Mouse (Mus musculus) stomach, embryonic 14.5 days (tissue): ENCODE measurements at regions not wholly inside any gene's neighbourhood (a gene's known extent, or its start where the extent isn't known, plus 50 kb on each side); places are given as distances from the start of the nearest gene placed in this dataset.

Source experiments
- ATAC-seq: fragments of 200-750 bp; cut with Nextera tagmentation; 2 replicates; pipeline ENCODE4 v1.8.0; 2017; ENCODE audit warnings: low read depth, moderate TSS enrichment; ENCODE audit not compliant: insufficient number of reproducible peaks, insufficient read depth, low FRiP score
- H3K27ac ChIP-seq: fragments of 300-500 bp; sonication (generic); 2 replicates; pipeline ENCODE4 v1.5.1; 2014; ENCODE audit warnings: mild to moderate bottlenecking, low read length, moderate library complexity, mixed read lengths
- H3K27me3 ChIP-seq: fragments of 300-500 bp; sonication (generic); 2 replicates; pipeline ENCODE4 v1.6.1; 2014; ENCODE audit warnings: low read length, control low read depth, mixed read lengths; ENCODE audit not compliant: control insufficient read depth, insufficient read depth
- H3K36me3 ChIP-seq: fragments of 300-500 bp; sonication (generic); 2 replicates; pipeline ENCODE4 v1.6.1; 2014; ENCODE audit warnings: mild to moderate bottlenecking, control low read depth, low read length, moderate library complexity, mixed read lengths; ENCODE audit not compliant: control insufficient read depth, insufficient read depth
- H3K4me1 ChIP-seq: fragments of 300-500 bp; sonication (generic); 2 replicates; pipeline ENCODE4 v1.6.1; 2014; ENCODE audit warnings: low read length, control low read depth, mixed read lengths; ENCODE audit not compliant: control insufficient read depth, insufficient read depth
- H3K4me2 ChIP-seq: fragments of 300-500 bp; sonication (generic); replicated peaks from 2 replicates; pipeline ENCODE4 v1.6.1; 2014; ENCODE audit warnings: low read depth, low read length, control low read depth
- H3K4me3 ChIP-seq: fragments of 300-500 bp; sonication (generic); 2 replicates; pipeline ENCODE4 v1.5.1; 2014; ENCODE audit warnings: low read depth, low read length, control low read depth
- H3K9ac ChIP-seq: fragments of 300-500 bp; sonication (generic); replicated peaks from 2 replicates; pipeline ENCODE4 v1.6.1; 2014; ENCODE audit warnings: low read depth, mild to moderate bottlenecking, control low read depth, low read length, moderate library complexity, mixed read lengths
- H3K9me3 ChIP-seq: fragments of 300-500 bp; sonication (generic); 2 replicates; pipeline ENCODE4 v1.6.1; 2016; ENCODE audit warnings: low read depth, low read length, control low read depth; ENCODE audit not compliant: control insufficient read depth
- WGBS: fragments of 180-500 bp; shearing (Covaris S2); extraction: QIAGEN DNeasy Blood & Tissue Kit; methylation state at CpG from one replicate; pipeline ENCODE4 v1.1.7; 2014; 5-methylcytosine and 5-hydroxymethylcytosine counted together

GRCm38 (mm10) chr14:67574346-67574949, 1565.4 kb upstream of the Gulo start:
- Histone ChIP-seq H3K4me3 (no peak overlapping the region), H3K36me3 (no peaks in the 10 kb centered on the region), H3K4me1 (no peaks in the 10 kb centered on the region), H3K4me2 (no peak overlapping the region), H3K27ac (no peak overlapping the region), H3K27me3 (no peaks in the 10 kb centered on the region), H3K9ac (no peak overlapping the region), H3K9me3 (no peaks in the 10 kb centered on the region)
- ATAC-seq = no peak
- WGBS = 64% methylated on average over 7 of the region's 7 CpGs

DNA sequence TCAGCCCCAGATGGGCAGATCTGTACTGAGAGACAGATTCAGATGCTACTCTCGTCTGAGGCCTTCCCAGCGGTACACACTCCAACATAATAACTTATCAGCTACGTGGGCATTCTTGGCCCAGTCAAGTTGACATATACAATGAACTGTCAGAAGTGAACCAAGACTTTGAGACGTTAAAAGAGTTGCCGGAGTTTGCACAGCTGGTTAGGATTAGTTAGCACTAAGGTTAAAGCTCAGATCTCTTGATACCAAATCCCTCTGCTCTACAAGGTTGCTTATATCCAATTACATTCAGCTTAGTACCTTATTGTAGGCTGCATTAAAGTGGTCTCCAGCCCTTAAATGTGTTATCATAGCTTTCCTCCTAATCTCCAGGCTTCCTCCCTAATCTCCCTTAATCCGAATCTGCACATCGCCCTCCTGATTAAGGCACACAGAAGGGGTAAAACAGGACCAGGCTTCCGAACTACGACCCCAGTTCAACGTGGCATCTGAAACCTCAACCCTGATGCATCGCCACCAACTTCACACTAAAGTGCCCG, 1564.5 kb upstream of the Gulo start:
- H3K27ac ChIP-seq = no peak overlapping the region
- H3K36me3 ChIP-seq = no peaks in the 10 kb centered on the region
- no peak overlapping the region for H3K9ac ChIP-seq
- ATAC-seq = no peak
- H3K9me3 ChIP-seq = no peaks in the 10 kb centered on the region
- WGBS = 62% methylated on average over 12 of the region's 12 CpGs
- H3K4me2 ChIP-seq = no peak overlapping the region
- H3K27me3 ChIP-seq = no peaks in the 10 kb centered on the region
- H3K4me1 ChIP-seq = no peaks in the 10 kb centered on the region
- no peak overlapping the region for H3K4me3 ChIP-seq

DNA sequence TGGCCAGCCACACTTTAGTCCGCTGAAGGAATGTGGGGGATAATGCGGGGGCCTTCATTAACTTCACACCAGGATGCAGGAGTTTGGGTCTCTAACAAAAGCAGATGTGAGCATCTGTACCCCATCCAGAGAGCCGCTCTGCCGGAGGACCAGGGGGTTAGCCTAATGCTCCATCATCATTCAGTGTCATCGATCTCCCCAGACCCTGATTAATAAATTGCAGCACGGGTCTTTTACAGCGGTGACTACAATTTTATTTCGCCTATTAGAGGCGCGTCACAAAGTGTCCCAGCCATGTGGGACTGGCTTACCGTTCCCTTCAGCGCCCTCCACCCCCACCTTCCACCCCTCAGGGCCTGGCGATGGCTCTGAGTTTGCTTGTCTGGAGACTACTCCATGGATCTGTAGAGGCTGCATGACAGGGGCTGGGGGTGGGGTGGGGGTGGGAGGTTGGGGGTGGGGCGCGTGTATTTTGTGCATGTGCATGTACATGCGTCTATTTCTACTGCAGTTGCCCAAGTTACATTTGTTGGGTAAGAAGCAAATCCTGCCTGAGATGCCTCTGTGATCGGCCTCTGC, 1560.8 kb upstream of the Gulo start:
- H3K4me2 ChIP-seq = no peak overlapping the region
- ATAC-seq = no peak
- 33% methylated on average over 17 of the region's 17 CpGs for WGBS
- H3K9ac ChIP-seq = no peak overlapping the region
- H3K36me3 ChIP-seq = no peaks in the 10 kb centered on the region
- H3K27me3 ChIP-seq = no peaks in the 10 kb centered on the region
- no peaks in the 10 kb centered on the region for H3K4me1 ChIP-seq
- H3K9me3 ChIP-seq = no peaks in the 10 kb centered on the region
- no peak overlapping the region for H3K27ac ChIP-seq
- no peak overlapping the region for H3K4me3 ChIP-seq

DNA sequence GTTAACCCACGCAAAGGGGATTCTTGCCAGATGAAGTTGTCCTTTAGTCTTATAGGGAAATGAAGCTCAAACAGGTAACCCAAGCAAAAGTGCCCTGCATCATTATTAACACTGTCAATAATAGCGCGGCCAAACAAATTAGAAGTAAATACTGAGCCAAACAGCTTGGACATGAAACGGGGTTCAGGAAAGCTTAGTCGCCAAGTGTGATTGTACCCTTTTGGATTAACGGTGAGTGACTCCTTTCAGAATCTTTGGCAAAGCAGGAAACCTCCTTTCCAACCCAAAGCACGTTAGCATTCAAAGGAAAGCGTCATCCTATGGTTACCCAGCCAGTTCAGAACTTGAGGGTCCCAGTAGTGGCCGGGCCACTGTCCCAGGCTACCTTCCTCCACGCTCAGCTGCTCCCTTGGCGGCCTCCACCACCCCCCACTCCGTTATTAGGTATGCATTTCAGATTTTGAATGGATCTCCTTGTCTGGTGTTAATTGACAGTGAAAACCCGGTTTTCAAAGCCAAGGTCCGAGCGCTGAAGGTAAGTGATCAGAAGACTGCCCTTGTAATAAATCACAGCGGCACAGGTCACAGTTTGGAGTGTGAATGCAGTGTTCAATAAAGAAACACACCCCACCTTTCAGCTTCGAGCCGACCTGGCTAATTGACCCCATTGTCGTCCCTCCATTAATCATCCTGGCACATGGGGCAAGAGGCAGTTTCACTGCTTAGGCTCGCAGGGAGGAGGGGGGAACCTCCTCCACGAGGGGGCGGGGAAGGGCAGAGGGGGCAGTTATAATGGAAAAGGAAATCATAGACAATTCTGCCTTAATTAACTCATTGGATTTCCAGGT, 1560.1 kb upstream of the Gulo start:
- no peak for ATAC-seq
- no peaks in the 10 kb centered on the region for H3K36me3 ChIP-seq
- H3K9ac ChIP-seq = no peak overlapping the region
- no peaks in the 10 kb centered on the region for H3K4me1 ChIP-seq
- no peak overlapping the region for H3K27ac ChIP-seq
- no peak overlapping the region for H3K4me3 ChIP-seq
- H3K4me2 ChIP-seq = no peak overlapping the region
- 31% methylated on average over 22 of the region's 22 CpGs for WGBS
- no peaks in the 10 kb centered on the region for H3K9me3 ChIP-seq
- H3K27me3 ChIP-seq = no peaks in the 10 kb centered on the region

- Histone ChIP-seq H3K4me2 (no peak overlapping the region), H3K27ac (no peak overlapping the region), H3K4me1 (no peaks in the 10 kb centered on the region), H3K9me3 (no peaks in the 10 kb centered on the region), H3K27me3 (no peaks in the 10 kb centered on the region), H3K9ac (no peak overlapping the region), H3K36me3 (no peaks in the 10 kb centered on the region), H3K4me3 (no peak overlapping the region)
- no peak for ATAC-seq
- 91% methylated on average over 7 of the region's 7 CpGs for WGBS
Measured at GRCm38 (mm10) chr14:67554897-67555296, 1545.9 kb upstream of the Gulo start.

GRCm38 (mm10) chr14:67550462-67551185, 1541.6 kb upstream of the Gulo start:
- no peak overlapping the region for H3K27ac ChIP-seq
- no peaks in the 10 kb centered on the region for H3K4me1 ChIP-seq
- no peak overlapping the region for H3K4me3 ChIP-seq
- no peaks in the 10 kb centered on the region for H3K9me3 ChIP-seq
- no peak for ATAC-seq
- no peaks in the 10 kb centered on the region for H3K36me3 ChIP-seq
- 74% methylated on average over 6 of the region's 6 CpGs for WGBS
- H3K4me2 ChIP-seq = no peak overlapping the region
- no peak overlapping the region for H3K9ac ChIP-seq
- H3K27me3 ChIP-seq = no peaks in the 10 kb centered on the region

DNA sequence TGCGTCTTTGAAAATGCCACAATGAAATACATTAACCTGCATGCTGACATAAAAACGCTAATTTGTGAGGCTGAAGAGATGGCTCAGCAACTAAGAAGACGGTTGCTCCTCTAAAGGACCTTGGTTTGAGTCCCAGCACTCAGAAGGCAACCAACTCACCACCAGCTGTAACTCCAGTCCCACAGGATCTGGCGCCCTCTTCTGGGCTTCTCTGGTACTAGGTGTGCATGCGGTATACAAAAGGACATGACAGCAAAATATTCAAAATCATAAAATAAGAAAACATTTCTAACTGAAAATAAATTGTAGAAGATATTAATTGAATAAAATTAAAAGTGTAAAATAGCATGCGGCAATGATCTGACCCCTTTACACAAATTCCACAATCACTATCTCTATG, 1539.7 kb upstream of the Gulo start:
- Histone ChIP-seq H3K27me3 (no peaks in the 10 kb centered on the region), H3K9ac (no peak overlapping the region), H3K9me3 (0 out of 2 replicates have a peak, but pooled peaks cover under 1% of the 10 kb centered on the region), H3K36me3 (no peaks in the 10 kb centered on the region), H3K4me2 (no peak overlapping the region), H3K4me1 (no peaks in the 10 kb centered on the region), H3K27ac (no peak overlapping the region), H3K4me3 (no peak overlapping the region)
- ATAC-seq = no peak
- 83% methylated on average over 6 of the region's 6 CpGs for WGBS

DNA sequence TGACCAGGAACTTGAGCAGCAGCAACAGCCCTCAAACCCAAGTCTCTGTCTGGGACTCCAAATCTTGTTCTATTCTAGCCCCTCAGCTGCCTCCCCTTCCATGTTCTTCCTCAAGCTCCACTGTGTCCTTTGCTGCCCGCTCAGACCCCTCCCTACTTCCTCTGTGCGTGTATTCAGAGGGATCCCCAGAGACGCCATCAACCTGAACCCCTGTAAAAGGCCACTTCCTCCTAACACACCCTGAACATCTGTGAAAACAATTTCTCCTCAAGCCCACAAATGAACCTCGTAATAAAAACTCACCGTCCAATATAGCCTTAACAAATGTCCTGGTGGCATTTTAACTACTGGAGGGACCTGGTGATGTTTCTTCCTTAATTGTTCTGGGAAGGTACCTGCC, 1536.0 kb upstream of the Gulo start:
- Histone ChIP-seq H3K27ac (no peak overlapping the region), H3K4me2 (no peak overlapping the region), H3K27me3 (no peaks in the 10 kb centered on the region), H3K4me1 (no peaks in the 10 kb centered on the region), H3K36me3 (no peaks in the 10 kb centered on the region), H3K9ac (no peak overlapping the region), H3K4me3 (no peak overlapping the region), H3K9me3 (0 out of 2 replicates have a peak, but pooled peaks cover 4% of the 10 kb centered on the region)
- ATAC-seq = no peak
- 70% methylated on average over 5 of the region's 5 CpGs for WGBS
